Mouse (Mus musculus) liver, adult 2 months (tissue): ENCODE data around the gene Tekt3.

Experiments
- CTCF ChIP-seq: fragments of 200-500 bp; IDR thresholded peaks from 2 replicates; pipeline ENCODE4 v1.5.1; 2011; ENCODE audit warnings: low read depth, low read length, control low read depth
- POLR2A ChIP-seq: fragments of 200-500 bp; IDR thresholded peaks from 2 replicates; pipeline ENCODE4 v1.6.1; 2011; ENCODE audit warnings: low read length, control low read depth; ENCODE audit not compliant: insufficient read depth; ENCODE audit errors: extremely low read depth

GRCm38 (mm10) chr11:63125832-63126456, 64.5 kb downstream of the Tekt3 start:
- TF ChIP-seq CTCF: no peak
- no peak for TF ChIP-seq POLR2A
